Mouse (Mus musculus) MEL-GATA-1-ER (cell line): Measurements from ENCODE around the gene Klf16.
"Not testable (repeated sequence)": the region's sequence is repeated elsewhere in the genome, so short reads cannot be mapped to it uniquely, and the experiment has no call there.

Source experiments
- DNase-seq: peaks from one replicate; pipeline ENCODE4 v3.0.0-alpha.2; 2012; ENCODE audit warnings: low read depth; ENCODE audit errors: extremely low read depth

The Klf16 gene

GRCm38 (mm10) chr10:80606306-80606705 lies 29.2 kb upstream of the Klf16 start:
- no peak for DNase-seq

- not testable (repeated sequence) for DNase-seq
Measured at GRCm38 (mm10) chr10:80605721-80606120, 28.6 kb upstream of the Klf16 start, which contains the start of gene Gm49322. Gene Gm49322, plus strand, starts transcription at chr10:80606021.

- DNase-seq: no peak
Measured at GRCm38 (mm10) chr10:80604988-80605387, 27.9 kb upstream of the Klf16 start.

- DNase-seq: no peak
Measured at GRCm38 (mm10) chr10:80604001-80604509, 26.9 kb upstream of the Klf16 start.

GRCm38 (mm10) chr10:80603364-80603763 lies 26.2 kb upstream of the Klf16 start:
- no peak for DNase-seq

GRCm38 (mm10) chr10:80602698-80603325 lies 25.7 kb upstream of the Klf16 start, which contains the start of the genes Scamp4 and Adat3:
Gene Scamp4, plus strand, starts transcription at chr10:80602872.
Gene Adat3, plus strand, starts transcription at chr10:80602880.
- peak; percentile 80 for DNase-seq

- no peak for DNase-seq
Measured at GRCm38 (mm10) chr10:80596318-80596717, 19.2 kb upstream of the Klf16 start.

- DNase-seq: peak; percentile 89
Measured at GRCm38 (mm10) chr10:80589879-80590854, 13.0 kb upstream of the Klf16 start, which contains the start of gene Abhd17a. Gene Abhd17a, minus strand, starts transcription at chr10:80590341.

GRCm38 (mm10) chr10:80589127-80589878 lies 12.2 kb upstream of the Klf16 start:
- DNase-seq: no peak

GRCm38 (mm10) chr10:80587305-80587657 lies 10.2 kb upstream of the Klf16 start:
- DNase-seq: no peak

GRCm38 (mm10) chr10:80586407-80587304 lies 9.5 kb upstream of the Klf16 start:
- no peak for DNase-seq

GRCm38 (mm10) chr10:80585581-80585980 lies 8.5 kb upstream of the Klf16 start:
- DNase-seq: no peak

- DNase-seq: no peak
Measured at GRCm38 (mm10) chr10:80584642-80585552, 7.8 kb upstream of the Klf16 start.

- no peak for DNase-seq
Measured at GRCm38 (mm10) chr10:80584045-80584488, 6.9 kb upstream of the Klf16 start.

- DNase-seq: no peak
Measured at GRCm38 (mm10) chr10:80583047-80583446, 5.9 kb upstream of the Klf16 start.

GRCm38 (mm10) chr10:80578911-80579310 lies 1.8 kb upstream of the Klf16 start:
- peak; percentile 86 for DNase-seq

- DNase-seq: peak; percentile 71
Measured at GRCm38 (mm10) chr10:80578131-80578750, 1.1 kb upstream of the Klf16 start.

GRCm38 (mm10) chr10:80576351-80577194 lies 548 bp downstream of the Klf16 start:
- DNase-seq: peak; percentile 37
